Mouse (Mus musculus): ENCODE results near the gene Jam2. TPM values are rescaled to one million over a fixed set of nuclear protein-coding genes. Genes with fewer than 3 reads are reported as not detected.

Jam2 gene
- polyA plus RNA-seq (2014; fragmentation: Nextera tagmentation; extraction: Ambion mirVana), result 1.4 and 1.7 TPM in 2 replicates

DNA sequence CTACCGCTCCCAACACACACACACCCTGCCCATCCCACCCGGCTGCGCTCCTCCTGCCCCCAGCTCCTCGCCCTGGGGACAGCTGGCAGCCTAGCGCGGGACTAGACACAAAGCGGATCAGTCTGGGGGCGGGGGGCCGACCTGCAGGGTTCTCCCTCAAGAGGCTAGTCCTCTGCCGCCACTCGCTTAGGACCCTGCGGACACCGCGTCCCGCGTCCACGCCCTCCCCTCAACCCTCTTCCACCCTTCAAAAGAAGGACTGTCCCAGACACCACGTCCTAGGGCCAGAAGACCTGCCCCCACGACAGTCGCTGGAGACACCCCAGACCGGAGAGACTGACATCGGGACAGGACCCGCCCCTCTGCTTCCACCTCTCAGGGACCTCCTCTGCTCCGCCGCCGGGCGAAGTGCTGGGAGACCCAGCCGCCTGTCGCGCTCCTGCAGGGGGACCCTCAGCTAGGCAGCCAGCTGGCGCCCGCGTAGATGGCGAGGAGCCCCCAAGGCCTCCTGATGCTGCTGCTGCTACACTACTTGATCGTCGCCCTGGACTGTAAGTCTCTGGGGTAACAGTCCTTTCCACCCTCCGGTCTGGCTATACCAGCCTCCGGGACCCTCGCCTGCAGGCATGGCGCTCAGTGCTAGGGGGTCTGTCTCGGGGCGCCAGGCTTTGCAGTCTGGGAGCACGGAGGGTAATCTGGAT, at the start of gene Jam2:
Gene Jam2 (plus strand): TSS at position 121 of the 701 bp plus-strand sequence.
- no peaks in the 10 kb centered on the region for H3K36me3 ChIP-seq (ENCODE audit: control insufficient read depth, insufficient read depth, low read length)
- DNase-seq (ENCODE audit: low spot score), result peak; percentile 63
- H3K4me1 ChIP-seq (replicated peaks; ENCODE audit: control insufficient read depth, insufficient read depth, low read length), result no peaks in the 10 kb centered on the region
- whole genome bisulfite sequencing, result 1% methylated on average over 43 of the region's 43 CpGs
- H3K9ac ChIP-seq (ENCODE audit: low read depth, low read length), result peak within 1 kb of the TSS; percentile 35; the same call in 1 of the 2 replicates
- peak within 1 kb of the TSS; percentile 91 for H3K4me2 ChIP-seq
- H3K27ac ChIP-seq (ENCODE audit: low read depth, low read length), result no peak within 1 kb of the TSS
- H3K4me3 ChIP-seq (ENCODE audit: low read depth, low read length), result peak within 1 kb of the TSS; percentile 54
- peak; percentile 70 for ATAC-seq (replicated peaks; ENCODE audit: low FRiP score)
- H3K9me3 ChIP-seq (ENCODE audit: control insufficient read depth, low read length), result no peaks in the 10 kb centered on the region
- peaks cover 37% of the 10 kb centered on the region for H3K27me3 ChIP-seq (replicated peaks; ENCODE audit: control insufficient read depth, insufficient read depth, low read length)

DNA sequence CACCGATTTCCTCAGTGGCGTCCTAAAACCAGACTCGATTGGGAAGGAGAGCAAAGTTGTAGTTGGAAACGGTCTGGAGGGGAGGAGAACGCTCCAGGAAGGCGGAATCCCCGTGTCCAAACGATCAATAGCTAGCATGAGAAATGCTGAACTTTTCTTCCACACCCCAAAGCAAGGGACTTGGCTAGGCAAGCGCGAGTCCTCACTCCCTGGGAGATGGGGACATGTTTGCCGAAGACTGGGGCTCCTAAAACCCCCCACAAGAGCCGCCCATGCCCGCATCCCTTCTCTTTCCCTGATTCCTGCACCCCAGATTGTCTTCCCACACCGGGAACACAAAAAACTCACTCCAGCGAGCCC, 39.1 kb upstream of the Jam2 start:
- DNase-seq (ENCODE audit: low spot score) (no peak), ATAC-seq (replicated peaks; ENCODE audit: low FRiP score) (peak; percentile 37)
- under 1% methylated on average over 15 of the region's 15 CpGs for WGBS
- peaks cover 3% of the 10 kb centered on the region; the same call in 1 of the 2 replicates for H3K4me1 ChIP-seq (replicated peaks; ENCODE audit: control insufficient read depth, insufficient read depth, low read length)
- H3K9ac ChIP-seq (ENCODE audit: low read depth, low read length), result peak overlapping the region; percentile 73
- no peaks in the 10 kb centered on the region for H3K9me3 ChIP-seq (ENCODE audit: control insufficient read depth, low read length)
- peak overlapping the region; percentile 75 for H3K4me3 ChIP-seq (ENCODE audit: low read depth, low read length)
- peak overlapping the region; percentile 78 for H3K4me2 ChIP-seq
- H3K36me3 ChIP-seq (ENCODE audit: control insufficient read depth, insufficient read depth, low read length), result peaks cover 3% of the 10 kb centered on the region; the same call in 1 of the 2 replicates
- H3K27ac ChIP-seq (ENCODE audit: low read depth, low read length), result no peak overlapping the region
- H3K27me3 ChIP-seq (replicated peaks; ENCODE audit: control insufficient read depth, insufficient read depth, low read length), result no peaks in the 10 kb centered on the region

DNA sequence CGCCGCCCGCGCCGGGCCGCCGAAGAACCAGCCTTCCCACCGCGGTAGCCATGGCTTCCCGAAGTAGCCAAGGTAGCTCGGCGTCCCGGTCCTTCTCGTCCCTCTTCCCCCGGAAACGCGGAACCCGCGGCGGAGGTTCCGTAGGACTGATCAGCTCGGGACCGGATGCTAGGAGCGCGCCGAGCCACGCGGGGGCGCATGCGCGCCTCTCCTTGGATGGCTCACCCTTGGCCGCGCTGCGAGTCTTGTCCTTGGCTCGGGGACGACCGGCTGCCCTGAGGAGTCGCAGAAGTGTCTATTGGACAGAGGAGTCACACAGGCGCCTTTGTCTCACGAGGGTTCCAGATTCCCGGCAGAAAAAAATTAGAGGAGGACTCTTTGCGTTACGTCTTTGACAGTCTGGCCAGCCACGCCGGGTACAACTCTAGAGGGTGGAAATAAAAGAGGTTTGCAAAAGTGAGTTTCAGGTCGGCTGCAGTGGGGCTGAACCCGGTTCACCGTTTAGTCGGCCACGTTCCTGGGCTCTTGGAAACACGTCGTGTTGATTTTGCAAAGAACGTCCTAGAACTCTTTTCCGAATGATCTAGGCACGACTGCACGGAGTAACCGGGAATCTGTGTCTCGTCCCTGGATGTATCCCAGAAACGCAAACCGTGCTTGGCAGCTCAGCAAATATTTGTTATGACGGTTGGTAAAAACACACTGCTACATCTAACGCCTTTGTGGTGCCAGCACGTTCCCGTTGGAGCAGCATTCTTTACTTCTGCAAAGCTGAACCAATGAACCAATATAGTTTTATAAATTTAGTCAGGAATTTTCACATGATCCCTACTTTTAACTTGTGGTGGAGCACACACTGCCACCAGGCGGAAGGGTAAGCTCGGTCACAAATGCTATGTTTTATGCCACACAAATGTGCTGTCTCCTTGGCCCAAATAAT, 38.5 kb upstream of the Jam2 start, which contains the start of gene Mrpl39:
Gene Mrpl39 (minus strand): TSS at position 577 of the 940 bp plus-strand sequence.
- DNase-seq (ENCODE audit: low spot score) (peak; percentile 97), ATAC-seq (replicated peaks; ENCODE audit: low FRiP score) (peak; percentile 99)
- H3K27me3 ChIP-seq (replicated peaks; ENCODE audit: control insufficient read depth, insufficient read depth, low read length), result no peaks in the 10 kb centered on the region
- WGBS, result 2% methylated on average over 66 of the region's 66 CpGs
- H3K36me3 ChIP-seq (ENCODE audit: control insufficient read depth, insufficient read depth, low read length), result peaks cover 3% of the 10 kb centered on the region; the same call in 1 of the 2 replicates
- peak within 1 kb of the TSS; percentile 80 for H3K4me2 ChIP-seq
- peaks cover 3% of the 10 kb centered on the region; the same call in 1 of the 2 replicates for H3K4me1 ChIP-seq (replicated peaks; ENCODE audit: control insufficient read depth, insufficient read depth, low read length)
- H3K9ac ChIP-seq (ENCODE audit: low read depth, low read length), result peak within 1 kb of the TSS; percentile 77
- H3K4me3 ChIP-seq (ENCODE audit: low read depth, low read length), result peak within 1 kb of the TSS; percentile 75
- no peaks in the 10 kb centered on the region for H3K9me3 ChIP-seq (ENCODE audit: control insufficient read depth, low read length)
- H3K27ac ChIP-seq (ENCODE audit: low read depth, low read length), result peak within 1 kb of the TSS; percentile 38; the same call in 1 of the 2 replicates

DNA sequence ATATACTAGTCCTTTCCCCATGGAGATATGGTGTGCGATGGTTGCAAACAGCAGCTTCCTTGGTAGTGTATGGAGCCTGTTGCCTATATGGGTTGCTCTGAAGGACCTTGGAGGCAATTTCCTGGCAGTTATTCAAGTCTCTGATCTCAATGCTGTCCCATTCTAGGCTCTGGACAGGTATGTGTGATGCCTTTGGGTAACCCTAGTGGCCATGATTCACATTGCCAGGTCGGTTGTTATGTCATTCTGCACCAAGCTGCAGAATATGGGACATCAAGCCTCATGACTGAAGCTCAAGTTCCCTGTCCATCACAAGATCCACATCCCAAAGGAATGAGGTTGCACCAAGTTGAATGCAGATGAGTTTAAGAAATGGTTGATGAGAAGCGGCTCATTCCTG, 36.6 kb upstream of the Jam2 start:
- H3K9me3 ChIP-seq (ENCODE audit: control insufficient read depth, low read length), result no peaks in the 10 kb centered on the region
- H3K36me3 ChIP-seq (ENCODE audit: control insufficient read depth, insufficient read depth, low read length), result no peaks in the 10 kb centered on the region
- no peaks in the 10 kb centered on the region for H3K27me3 ChIP-seq (replicated peaks; ENCODE audit: control insufficient read depth, insufficient read depth, low read length)
- 77% methylated on average over 3 of the region's 3 CpGs for WGBS
- H3K9ac ChIP-seq (ENCODE audit: low read depth, low read length), result no peak overlapping the region
- DNase-seq (ENCODE audit: low spot score) (no peak), ATAC-seq (replicated peaks; ENCODE audit: low FRiP score) (no peak)
- H3K4me3 ChIP-seq (ENCODE audit: low read depth, low read length), result no peak overlapping the region
- peaks cover 3% of the 10 kb centered on the region; the same call in 1 of the 2 replicates for H3K4me1 ChIP-seq (replicated peaks; ENCODE audit: control insufficient read depth, insufficient read depth, low read length)
- no peak overlapping the region for H3K4me2 ChIP-seq
- no peak overlapping the region for H3K27ac ChIP-seq (ENCODE audit: low read depth, low read length)

DNA sequence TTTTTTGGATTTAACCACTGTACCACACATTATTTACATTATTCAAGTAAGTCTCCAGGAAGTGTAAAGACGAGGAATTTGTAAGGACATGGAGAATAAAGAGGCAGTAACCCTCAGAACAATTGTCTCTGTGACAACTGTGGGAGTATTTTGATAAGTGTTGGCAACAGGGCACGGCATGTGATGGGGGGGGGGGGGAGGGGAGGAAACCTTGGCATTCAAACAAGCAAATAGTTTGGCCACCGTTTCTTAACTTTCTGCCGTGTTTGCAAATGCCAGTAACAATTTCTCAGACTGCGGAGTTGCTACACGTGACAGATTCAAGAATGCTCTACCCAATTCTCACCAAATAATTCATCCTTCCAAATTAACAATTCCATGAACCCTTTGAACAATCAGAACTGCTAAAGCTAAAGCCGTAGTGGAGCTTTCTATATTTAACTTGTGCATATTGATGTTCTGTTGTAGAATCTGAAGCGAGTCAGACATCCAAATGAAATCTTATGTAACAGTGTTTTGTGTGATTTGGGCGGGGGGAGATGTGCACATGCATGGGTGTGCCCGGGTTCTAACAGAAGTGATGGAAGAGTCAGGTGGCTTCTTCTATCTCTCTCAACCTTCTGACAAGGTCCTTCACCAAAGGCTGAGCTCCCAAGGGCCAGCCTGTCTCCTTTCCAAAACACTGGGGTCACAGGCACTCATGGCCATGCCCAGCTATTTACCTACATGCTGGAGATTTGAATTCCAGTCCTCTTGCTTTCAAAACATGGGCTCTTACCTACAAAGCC, 29.0 kb upstream of the Jam2 start:
- Histone ChIP-seq H3K27ac (ENCODE audit: low read depth, low read length) (no peak overlapping the region), H3K27me3 (replicated peaks; ENCODE audit: control insufficient read depth, insufficient read depth, low read length) (no peaks in the 10 kb centered on the region), H3K4me2 (no peak overlapping the region), H3K9me3 (ENCODE audit: control insufficient read depth, low read length) (no peaks in the 10 kb centered on the region), H3K4me1 (replicated peaks; ENCODE audit: control insufficient read depth, insufficient read depth, low read length) (no peaks in the 10 kb centered on the region), H3K4me3 (ENCODE audit: low read depth, low read length) (no peak overlapping the region), H3K36me3 (ENCODE audit: control insufficient read depth, insufficient read depth, low read length) (no peaks in the 10 kb centered on the region), H3K9ac (ENCODE audit: low read depth, low read length) (no peak overlapping the region)
- ATAC-seq (replicated peaks; ENCODE audit: low FRiP score), result no peak
- DNase-seq (ENCODE audit: low spot score), result no peak
- WGBS, result 74% methylated on average over 10 of the region's 10 CpGs

DNA sequence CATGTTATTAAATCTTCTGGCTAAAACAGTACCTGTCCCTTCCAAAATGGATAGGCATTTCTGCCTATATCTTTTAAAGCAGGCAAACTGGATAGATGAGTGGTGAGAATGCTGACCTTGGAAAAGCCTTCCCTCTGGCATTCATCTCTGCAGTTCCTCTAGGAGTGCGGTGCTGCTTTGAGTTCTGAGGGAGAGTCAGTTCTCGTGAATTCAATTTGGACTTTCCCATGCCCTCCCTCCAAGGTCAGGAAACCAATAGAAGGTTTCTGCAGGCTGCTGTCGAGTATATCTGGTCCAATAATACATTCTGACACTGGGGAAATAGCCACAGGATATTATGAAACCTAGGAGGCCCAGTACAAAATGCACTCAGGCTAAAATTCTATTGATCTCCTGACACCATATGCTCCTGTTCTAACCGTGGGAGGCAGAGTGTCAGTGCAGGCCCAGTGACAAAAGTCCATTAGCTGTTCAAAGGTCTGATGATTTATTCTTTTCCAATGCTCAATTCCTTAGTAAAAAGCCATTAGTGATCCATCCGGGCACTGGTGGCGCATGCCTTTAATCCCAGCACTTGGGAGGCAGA, 28.1 kb upstream of the Jam2 start:
- Histone ChIP-seq H3K9ac (ENCODE audit: low read depth, low read length) (no peak overlapping the region), H3K4me2 (no peak overlapping the region), H3K27me3 (replicated peaks; ENCODE audit: control insufficient read depth, insufficient read depth, low read length) (no peaks in the 10 kb centered on the region), H3K4me1 (replicated peaks; ENCODE audit: control insufficient read depth, insufficient read depth, low read length) (no peaks in the 10 kb centered on the region), H3K27ac (ENCODE audit: low read depth, low read length) (no peak overlapping the region), H3K36me3 (ENCODE audit: control insufficient read depth, insufficient read depth, low read length) (no peaks in the 10 kb centered on the region), H3K4me3 (ENCODE audit: low read depth, low read length) (no peak overlapping the region), H3K9me3 (ENCODE audit: control insufficient read depth, low read length) (no peaks in the 10 kb centered on the region)
- ATAC-seq (replicated peaks; ENCODE audit: low FRiP score), result no peak
- WGBS, result 69% methylated on average over 6 of the region's 6 CpGs
- DNase-seq (ENCODE audit: low spot score), result no peak

DNA sequence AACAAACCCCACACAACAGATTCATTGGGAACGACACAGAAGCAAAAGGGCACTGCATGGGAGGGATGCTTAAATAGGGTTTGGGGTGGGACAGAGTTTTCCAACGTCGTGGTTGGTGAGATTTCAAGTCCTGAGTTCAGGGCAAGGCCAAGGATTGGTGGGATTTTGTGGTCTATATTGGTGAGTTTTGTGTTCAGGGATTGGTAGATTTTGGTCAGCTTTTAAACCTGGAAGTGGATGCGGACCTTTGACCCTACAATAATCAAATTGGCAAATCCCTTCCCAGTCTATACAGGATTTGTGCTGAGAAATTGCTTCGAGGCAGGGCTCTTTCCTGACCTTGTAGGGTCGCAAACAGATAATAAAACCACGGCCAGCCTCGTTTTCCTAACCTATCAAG, 6.0 kb upstream of the Jam2 start:
- H3K4me3 ChIP-seq (ENCODE audit: low read depth, low read length), result no peak overlapping the region
- H3K27ac ChIP-seq (ENCODE audit: low read depth, low read length), result no peak overlapping the region
- peaks cover under 1% of the 10 kb centered on the region; the same call in 1 of the 2 replicates for H3K27me3 ChIP-seq (replicated peaks; ENCODE audit: control insufficient read depth, insufficient read depth, low read length)
- H3K36me3 ChIP-seq (ENCODE audit: control insufficient read depth, insufficient read depth, low read length), result no peaks in the 10 kb centered on the region
- no peak for DNase-seq (ENCODE audit: low spot score)
- no peak for ATAC-seq (replicated peaks; ENCODE audit: low FRiP score)
- no peaks in the 10 kb centered on the region for H3K4me1 ChIP-seq (replicated peaks; ENCODE audit: control insufficient read depth, insufficient read depth, low read length)
- no peaks in the 10 kb centered on the region for H3K9me3 ChIP-seq (ENCODE audit: control insufficient read depth, low read length)
- H3K4me2 ChIP-seq, result no peak overlapping the region
- 74% methylated on average over 8 of the region's 8 CpGs for WGBS
- H3K9ac ChIP-seq (ENCODE audit: low read depth, low read length), result no peak overlapping the region

DNA sequence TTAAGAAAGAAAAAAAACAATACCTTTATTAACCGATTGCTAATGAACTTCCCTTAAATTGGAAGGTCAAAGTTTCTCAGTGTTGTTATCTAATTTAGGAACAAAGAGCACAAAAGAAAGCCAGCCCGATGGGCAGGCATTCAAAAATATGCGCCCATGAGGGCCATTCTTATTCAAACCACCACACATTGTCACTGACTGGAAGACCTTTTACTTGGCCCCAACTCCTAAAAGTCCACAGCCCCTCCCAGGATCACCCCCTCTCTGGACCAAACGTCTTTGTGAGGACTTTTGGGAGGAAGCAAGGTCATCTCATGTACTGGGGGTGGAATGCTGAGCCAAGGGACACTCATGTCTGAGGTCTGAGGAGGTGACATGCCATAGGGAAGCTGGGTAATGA, 4.7 kb upstream of the Jam2 start:
- 71% methylated on average over 4 of the region's 4 CpGs for WGBS
- no peak for DNase-seq (ENCODE audit: low spot score)
- Histone ChIP-seq H3K36me3 (ENCODE audit: control insufficient read depth, insufficient read depth, low read length) (no peaks in the 10 kb centered on the region), H3K9ac (ENCODE audit: low read depth, low read length) (no peak overlapping the region), H3K4me2 (no peak overlapping the region), H3K27me3 (replicated peaks; ENCODE audit: control insufficient read depth, insufficient read depth, low read length) (peaks cover 12% of the 10 kb centered on the region), H3K9me3 (ENCODE audit: control insufficient read depth, low read length) (no peaks in the 10 kb centered on the region), H3K27ac (ENCODE audit: low read depth, low read length) (no peak overlapping the region), H3K4me1 (replicated peaks; ENCODE audit: control insufficient read depth, insufficient read depth, low read length) (no peaks in the 10 kb centered on the region), H3K4me3 (ENCODE audit: low read depth, low read length) (no peak overlapping the region)
- ATAC-seq (replicated peaks; ENCODE audit: low FRiP score), result no peak
